Mouse (Mus musculus) heart, postnatal 0 days (tissue): ENCODE measurements around the gene Vwf.

Experiments
- CTCF ChIP-seq: IDR thresholded peaks from 2 replicates; pipeline ENCODE4 v1.5.1; 2016; ENCODE audit warnings: antibody characterized with exemption, control low read depth, low read depth
- EP300 ChIP-seq: IDR thresholded peaks from 2 replicates; pipeline ENCODE4 v1.6.1; 2016; ENCODE audit warnings: antibody characterized with exemption, low read depth

- TF ChIP-seq CTCF (no peak), EP300 (no peak)
Observed at GRCm38 (mm10) chr6:125729986-125730535, 183.5 kb downstream of the Vwf start.
